Mouse (Mus musculus) frontal cortex, adult 2 months (tissue): ENCODE data around the gene Prkcz. TPM values are rescaled to one million over a fixed set of nuclear protein-coding genes. Genes with fewer than 3 reads are reported as not detected.
A peak's percentile ranks its signal among the peaks of the same experiment; 100 is the strongest.

ENCODE experiments used
- DNase-seq, 2 experiments: peaks; one replicate each; pipeline ENCODE4 v3.0.0; 2022; ENCODE audit warnings: low spot score in 1 of 2; ENCODE audit errors: extremely low spot score in 1 of 2
- polyA plus RNA-seq: library from polyadenylated mRNA; depleted of rRNA; stranded (reverse); fragments of >200 nt; gene quantifications from 2 replicates; pipeline ENCODE4 v1.2.3, GENCODE M21; 2012

Gene Prkcz
- polyA plus RNA-seq, 1 experiment: 217 TPM

GRCm38 (mm10) chr4:155287713-155288112, 73.4 kb downstream of the Prkcz start:
- no peak for DNase-seq

- DNase-seq: no peak
Measured at GRCm38 (mm10) chr4:155286090-155286489, 75.1 kb downstream of the Prkcz start.

- no peak for DNase-seq
Measured at GRCm38 (mm10) chr4:155284521-155285379, 76.4 kb downstream of the Prkcz start.

GRCm38 (mm10) chr4:155283585-155283984, 77.6 kb downstream of the Prkcz start:
- DNase-seq: peak; percentile 49 to 62

GRCm38 (mm10) chr4:155283001-155283503, 78.1 kb downstream of the Prkcz start:
- no peak for DNase-seq

- no peak for DNase-seq
Measured at GRCm38 (mm10) chr4:155282231-155282630, 78.9 kb downstream of the Prkcz start.

GRCm38 (mm10) chr4:155281652-155282051, 79.5 kb downstream of the Prkcz start:
- peak in 1 of 2 experiments; percentile 72 for DNase-seq

GRCm38 (mm10) chr4:155281227-155281626, 79.9 kb downstream of the Prkcz start:
- no peak for DNase-seq

GRCm38 (mm10) chr4:155280768-155281121, 80.4 kb downstream of the Prkcz start:
- DNase-seq: no peak

- peak in 1 of 2 experiments; percentile 60 for DNase-seq
Measured at GRCm38 (mm10) chr4:155279926-155280767, 81.0 kb downstream of the Prkcz start.

GRCm38 (mm10) chr4:155279054-155279453, 82.1 kb downstream of the Prkcz start:
- no peak for DNase-seq

- DNase-seq: no peak
Measured at GRCm38 (mm10) chr4:155277963-155278362, 83.2 kb downstream of the Prkcz start.

- DNase-seq: peak in 1 of 2 experiments; percentile 61
Measured at GRCm38 (mm10) chr4:155274851-155275250, 86.3 kb downstream of the Prkcz start.

GRCm38 (mm10) chr4:155274451-155274850, 86.7 kb downstream of the Prkcz start:
- DNase-seq: no peak

GRCm38 (mm10) chr4:155268382-155268781, 92.8 kb downstream of the Prkcz start:
- peak in 1 of 2 experiments; percentile 85 for DNase-seq

GRCm38 (mm10) chr4:155267639-155268175, 93.5 kb downstream of the Prkcz start:
- DNase-seq: no peak

- DNase-seq: no peak
Measured at GRCm38 (mm10) chr4:155267047-155267543, 94.1 kb downstream of the Prkcz start.

- DNase-seq: no peak
Measured at GRCm38 (mm10) chr4:155264521-155265321, 96.4 kb downstream of the Prkcz start.

- no peak for DNase-seq
Measured at GRCm38 (mm10) chr4:155252253-155252652, 108.9 kb downstream of the Prkcz start.

GRCm38 (mm10) chr4:155251147-155251546, 110.0 kb downstream of the Prkcz start:
- DNase-seq: no peak
